Mouse (Mus musculus): ENCODE results near the gene Erbb2.

DNA sequence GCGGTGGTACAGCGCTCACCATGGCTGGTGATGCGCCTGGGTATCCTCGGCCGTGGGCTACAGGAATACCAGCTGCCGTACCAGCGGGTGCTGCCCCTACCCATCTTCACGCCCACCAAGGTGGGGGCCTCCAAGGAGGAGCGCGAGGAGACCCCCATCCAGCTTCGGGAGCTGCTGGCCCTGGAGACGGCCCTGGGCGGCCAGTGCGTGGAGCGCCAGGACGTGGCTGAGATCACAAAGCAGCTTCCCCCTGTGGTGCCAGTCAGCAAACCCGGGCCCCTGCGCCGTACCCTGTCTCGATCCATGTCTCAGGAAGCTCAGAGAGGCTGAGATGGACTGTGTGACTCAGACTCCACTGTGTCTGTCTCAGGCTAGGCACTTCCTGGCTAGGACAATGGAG is 28.1 kb upstream of the Erbb2 start:
- TF ChIP-seq CTCF (IDR thresholded peaks at IDR 0.05; ENCODE audit: low read depth), result no peak
- TF ChIP-seq EP300 (optimal IDR thresholded peaks at IDR 0.05), result no peak
